Mouse (Mus musculus): ENCODE data around the gene Tbc1d2b. TPM values are rescaled to one million over a fixed set of nuclear protein-coding genes. Genes with fewer than 3 reads are reported as not detected.

Gene Tbc1d2b
- 10 to 100 TPM; 47.3 to 64.8 TPM for polyA plus RNA-seq (2017; shearing (Covaris generic))

GRCm38 (mm10) chr9:90270193-90270943, at the start of gene Tbc1d2b:
Tbc1d2b (minus strand) TSS chr9:90270804.

GRCm38 (mm10) chr9:90162926-90163748, 107.5 kb downstream of the Tbc1d2b start, which contains the start of gene Adamts7:
Adamts7 (plus strand) TSS chr9:90163069.

Other genes with a start within 250 kb of the Tbc1d2b start
- 10 to 100 TPM in 1 of 2 experiments, 1 to 10 TPM in 1; 9.0 to 16.6 TPM for gene Ctsh, start 216.7 kb downstream of the Tbc1d2b start, polyA plus RNA-seq (2017; shearing (Covaris generic))
- gene Morf4l1, start 156.0 kb downstream of the Tbc1d2b start, polyA plus RNA-seq (2017; shearing (Covaris generic)) = 100 to 1,000 TPM; 309 to 329 TPM
- gene Adamts7, start 107.7 kb downstream of the Tbc1d2b start, polyA plus RNA-seq (2017; shearing (Covaris generic)) = under 1 TPM; 0.05 to 0.18 TPM

Data from inflammation-experienced regulatory T-cells (primary cell).